Mouse (Mus musculus): ENCODE results near the gene Cmya5.

- TF ChIP-seq CTCF (IDR thresholded peaks at IDR 0.05) (no peak), EP300 (IDR thresholded peaks at IDR 0.05) (no peak)
These were observed 8.3 kb downstream of the Cmya5 start for GRCm38 (mm10) chr13:93136251-93136650.
